Mouse (Mus musculus): Measurements from ENCODE around the gene Dennd6b. TPM values are rescaled to one million over a fixed set of nuclear protein-coding genes. Genes with fewer than 3 reads are reported as not detected.

The Dennd6b gene
- polyA plus RNA-seq, 1 experiment, result 146 TPM

GRCm38 (mm10) chr15:89165478-89165877, 30.8 kb downstream of the Dennd6b start:
- DNase-seq (ENCODE audit: extremely low spot score in 1 of 2, low spot score in 1 of 2), result no peak

- no peak for DNase-seq (ENCODE audit: extremely low spot score in 1 of 2, low spot score in 1 of 2)
Measured at GRCm38 (mm10) chr15:89161397-89161796, 34.9 kb downstream of the Dennd6b start.

GRCm38 (mm10) chr15:89158516-89158915, 37.8 kb downstream of the Dennd6b start:
- DNase-seq (ENCODE audit: extremely low spot score in 1 of 2, low spot score in 1 of 2), result no peak

- DNase-seq (ENCODE audit: extremely low spot score in 1 of 2, low spot score in 1 of 2), result no peak
Measured at GRCm38 (mm10) chr15:89157954-89158353, 38.3 kb downstream of the Dennd6b start.

GRCm38 (mm10) chr15:89152312-89152711, 44.0 kb downstream of the Dennd6b start:
- no peak for DNase-seq (ENCODE audit: extremely low spot score in 1 of 2, low spot score in 1 of 2)

GRCm38 (mm10) chr15:89150041-89150390, 46.3 kb downstream of the Dennd6b start:
- no peak for DNase-seq (ENCODE audit: extremely low spot score in 1 of 2, low spot score in 1 of 2)

- peak in 1 of 2 experiments; percentile 52 for DNase-seq (ENCODE audit: extremely low spot score in 1 of 2, low spot score in 1 of 2)
Measured at GRCm38 (mm10) chr15:89149271-89150040, 46.8 kb downstream of the Dennd6b start, which contains the start of gene Mapk11. Gene Mapk11, minus strand, starts transcription at chr15:89149628.

- DNase-seq (ENCODE audit: extremely low spot score in 1 of 2, low spot score in 1 of 2), result no peak
Measured at GRCm38 (mm10) chr15:89148496-89149270, 47.6 kb downstream of the Dennd6b start.

GRCm38 (mm10) chr15:89147895-89148294, 48.4 kb downstream of the Dennd6b start:
- no peak for DNase-seq (ENCODE audit: extremely low spot score in 1 of 2, low spot score in 1 of 2)

GRCm38 (mm10) chr15:89147456-89147855, 48.8 kb downstream of the Dennd6b start:
- DNase-seq (ENCODE audit: extremely low spot score in 1 of 2, low spot score in 1 of 2), result no peak

GRCm38 (mm10) chr15:89147024-89147423, 49.3 kb downstream of the Dennd6b start:
- peak in 1 of 2 experiments; percentile 78 for DNase-seq (ENCODE audit: extremely low spot score in 1 of 2, low spot score in 1 of 2)

- DNase-seq (ENCODE audit: extremely low spot score in 1 of 2, low spot score in 1 of 2), result peak; percentile 76 to 82
Measured at GRCm38 (mm10) chr15:89146537-89146936, 49.8 kb downstream of the Dennd6b start.

- no peak for DNase-seq (ENCODE audit: extremely low spot score in 1 of 2, low spot score in 1 of 2)
Measured at GRCm38 (mm10) chr15:89145813-89146350, 50.4 kb downstream of the Dennd6b start.

- no peak for DNase-seq (ENCODE audit: extremely low spot score in 1 of 2, low spot score in 1 of 2)
Measured at GRCm38 (mm10) chr15:89144965-89145364, 51.3 kb downstream of the Dennd6b start.

- DNase-seq (ENCODE audit: extremely low spot score in 1 of 2, low spot score in 1 of 2), result no peak
Measured at GRCm38 (mm10) chr15:89143134-89143533, 53.2 kb downstream of the Dennd6b start.

GRCm38 (mm10) chr15:89141905-89142304, 54.4 kb downstream of the Dennd6b start:
- no peak for DNase-seq (ENCODE audit: extremely low spot score in 1 of 2, low spot score in 1 of 2)

GRCm38 (mm10) chr15:89141443-89141842, 54.9 kb downstream of the Dennd6b start:
- DNase-seq (ENCODE audit: extremely low spot score in 1 of 2, low spot score in 1 of 2), result no peak

GRCm38 (mm10) chr15:89140659-89141252, 55.5 kb downstream of the Dennd6b start, which contains the start of gene Mapk12:
Gene Mapk12, minus strand, starts transcription at chr15:89140703.
- DNase-seq (ENCODE audit: extremely low spot score in 1 of 2, low spot score in 1 of 2), result peak in 1 of 2 experiments; percentile 37

GRCm38 (mm10) chr15:89140048-89140658, 56.1 kb downstream of the Dennd6b start:
- DNase-seq (ENCODE audit: extremely low spot score in 1 of 2, low spot score in 1 of 2), result peak; percentile 57 to 84

GRCm38 (mm10) chr15:89138531-89138930, 57.8 kb downstream of the Dennd6b start:
- no peak for DNase-seq (ENCODE audit: extremely low spot score in 1 of 2, low spot score in 1 of 2)

- DNase-seq (ENCODE audit: extremely low spot score in 1 of 2, low spot score in 1 of 2), result no peak
Measured at GRCm38 (mm10) chr15:89138046-89138405, 58.3 kb downstream of the Dennd6b start.

All from frontal cortex, adult 2 months (tissue).